Mouse (Mus musculus): ENCODE data around the gene Gm28539. TPM values are rescaled to one million over a fixed set of nuclear protein-coding genes. Genes with fewer than 3 reads are reported as not detected.
"Not testable (repeated sequence)": the region's sequence is repeated elsewhere in the genome, so short reads cannot be mapped to it uniquely, and the experiment has no call there.

Gm28539 gene
- polyA plus RNA-seq, 1 experiment from 2014 or later, result not detected

DNA sequence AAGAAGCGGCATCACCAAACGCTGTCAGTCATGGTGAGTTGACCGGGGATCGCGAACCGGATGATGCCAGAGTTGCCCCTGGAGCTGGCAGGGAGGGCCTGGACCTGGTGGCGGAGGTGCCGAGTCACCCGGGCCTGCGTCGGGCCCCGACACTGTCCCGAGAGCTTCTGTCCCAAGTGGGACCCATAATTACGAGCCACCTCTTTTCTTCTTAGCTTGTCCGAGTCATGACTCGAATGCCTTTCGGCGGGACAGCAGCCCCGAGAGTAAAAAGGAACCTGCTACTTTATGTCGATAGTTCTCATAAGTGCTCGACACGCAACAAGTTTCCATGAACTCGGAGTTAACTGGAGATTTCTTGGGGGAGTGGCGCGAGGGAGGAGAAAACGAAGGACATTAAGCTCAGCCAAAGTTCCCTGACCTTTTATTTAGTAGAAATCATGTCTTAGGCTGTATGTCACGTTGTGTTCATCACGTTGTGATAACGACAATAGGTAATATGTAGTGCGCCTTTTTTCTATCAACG, 23.9 kb upstream of the Gm28539 start:
- H3K27ac ChIP-seq (replicated peaks), result peak overlapping the region; percentile 80
- H3K9me3 ChIP-seq, result no peaks in the 10 kb centered on the region
- WGBS, result 2% methylated on average over 31 of the region's 31 CpGs
- H3K4me3 ChIP-seq, result peak overlapping the region; percentile 81
- no peak for ATAC-seq (replicated peaks)
- no peaks in the 10 kb centered on the region for H3K27me3 ChIP-seq
- peak overlapping the region; percentile 77 for H3K9ac ChIP-seq (replicated peaks)
- peaks cover 21% of the 10 kb centered on the region for H3K4me1 ChIP-seq
- peaks cover 22% of the 10 kb centered on the region; the same call in 1 of the 2 replicates for H3K36me3 ChIP-seq
- peak overlapping the region; percentile 70 for H3K4me2 ChIP-seq (replicated peaks)

DNA sequence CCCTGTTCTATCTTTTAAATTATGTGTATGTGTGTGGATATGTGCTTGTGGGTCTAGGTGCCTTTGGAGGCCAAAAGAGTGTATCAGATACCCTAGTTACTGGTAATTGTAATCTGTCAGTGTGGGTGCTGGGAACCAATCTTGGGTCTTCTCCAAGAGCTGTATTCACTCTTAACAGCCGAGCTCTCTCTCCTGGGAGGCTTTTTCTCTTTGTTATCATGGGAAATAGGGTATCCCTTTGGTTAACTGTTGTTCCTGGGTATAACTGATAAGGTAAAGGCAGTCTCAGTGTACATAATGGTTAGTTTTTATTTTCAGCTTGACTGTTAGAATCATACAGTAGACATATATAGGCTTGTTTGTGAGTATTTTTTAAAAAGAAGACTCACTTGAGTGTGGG, 14.0 kb upstream of the Gm28539 start:
- Histone ChIP-seq H3K4me1 (no peaks in the 10 kb centered on the region), H3K36me3 (peaks cover 97% of the 10 kb centered on the region), H3K9ac (replicated peaks) (no peak overlapping the region), H3K27ac (replicated peaks) (no peak overlapping the region), H3K4me2 (replicated peaks) (no peak overlapping the region), H3K4me3 (no peak overlapping the region), H3K27me3 (no peaks in the 10 kb centered on the region), H3K9me3 (no peaks in the 10 kb centered on the region)
- 83% methylated on average over 1 of the region's 1 CpGs for WGBS
- no peak for ATAC-seq (replicated peaks)

- Histone ChIP-seq H3K27me3 (no peaks in the 10 kb centered on the region), H3K9ac (replicated peaks) (no peak overlapping the region), H3K4me2 (replicated peaks) (no peak overlapping the region), H3K4me3 (no peak overlapping the region), H3K4me1 (no peaks in the 10 kb centered on the region), H3K27ac (replicated peaks) (no peak overlapping the region), H3K36me3 (peaks cover 97% of the 10 kb centered on the region), H3K9me3 (no peaks in the 10 kb centered on the region)
- WGBS, result 68% methylated on average over 4 of the region's 4 CpGs
- ATAC-seq (replicated peaks), result no peak
Observed at GRCm38 (mm10) chr16:18822925-18823324, 13.5 kb upstream of the Gm28539 start.

GRCm38 (mm10) chr16:18828630-18829029, 7.8 kb upstream of the Gm28539 start:
- no peak overlapping the region for H3K27ac ChIP-seq (replicated peaks)
- no peaks in the 10 kb centered on the region for H3K27me3 ChIP-seq
- no peak for ATAC-seq (replicated peaks)
- 96% methylated on average over 3 of the region's 3 CpGs for WGBS
- no peak overlapping the region for H3K9ac ChIP-seq (replicated peaks)
- H3K4me3 ChIP-seq, result no peak overlapping the region
- no peak overlapping the region for H3K4me2 ChIP-seq (replicated peaks)
- no peaks in the 10 kb centered on the region for H3K9me3 ChIP-seq
- H3K4me1 ChIP-seq, result no peaks in the 10 kb centered on the region
- peaks cover 87% of the 10 kb centered on the region for H3K36me3 ChIP-seq

GRCm38 (mm10) chr16:18829102-18829501, 7.3 kb upstream of the Gm28539 start:
- Histone ChIP-seq H3K4me2 (replicated peaks) (no peak overlapping the region), H3K4me1 (no peaks in the 10 kb centered on the region), H3K36me3 (peaks cover 88% of the 10 kb centered on the region), H3K9me3 (no peaks in the 10 kb centered on the region), H3K4me3 (no peak overlapping the region), H3K27me3 (no peaks in the 10 kb centered on the region), H3K27ac (replicated peaks) (no peak overlapping the region), H3K9ac (replicated peaks) (no peak overlapping the region)
- no peak for ATAC-seq (replicated peaks)
- 93% methylated on average over 6 of the region's 6 CpGs for WGBS

GRCm38 (mm10) chr16:18833486-18833885, 2.9 kb upstream of the Gm28539 start:
- H3K27ac ChIP-seq (replicated peaks), result no peak overlapping the region
- H3K4me2 ChIP-seq (replicated peaks), result no peak overlapping the region
- no peaks in the 10 kb centered on the region for H3K9me3 ChIP-seq
- no peak overlapping the region for H3K9ac ChIP-seq (replicated peaks)
- H3K36me3 ChIP-seq, result peaks cover 54% of the 10 kb centered on the region
- no peaks in the 10 kb centered on the region for H3K27me3 ChIP-seq
- H3K4me3 ChIP-seq, result no peak overlapping the region
- peaks cover 9% of the 10 kb centered on the region for H3K4me1 ChIP-seq
- WGBS, result 71% methylated on average over 2 of the region's 2 CpGs
- no peak for ATAC-seq (replicated peaks)

DNA sequence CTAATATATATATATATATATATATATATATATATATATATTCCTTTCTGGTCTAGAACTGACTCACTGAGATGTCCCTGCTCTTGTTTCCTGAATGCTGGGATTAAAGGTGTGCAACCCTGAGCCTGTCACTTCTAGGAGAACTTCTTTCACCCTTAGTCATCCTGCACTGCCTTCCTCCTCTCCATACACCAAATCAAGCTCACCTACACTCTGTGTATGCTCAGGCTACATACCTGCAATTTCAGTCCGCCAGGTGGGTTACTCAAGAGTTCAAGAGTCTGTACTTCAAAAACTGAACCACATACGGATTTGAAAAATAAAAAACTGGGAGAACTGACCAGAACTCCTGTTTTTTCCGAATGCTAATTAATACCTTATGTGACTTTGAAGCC, 314 bp upstream of the Gm28539 start:
- peak; percentile 59 for ATAC-seq (replicated peaks)
- Histone ChIP-seq H3K4me3 (peak overlapping the region; percentile 99), H3K4me1 (peaks cover 9% of the 10 kb centered on the region), H3K36me3 (peaks cover 29% of the 10 kb centered on the region), H3K4me2 (replicated peaks) (peak overlapping the region; percentile 61), H3K9ac (replicated peaks) (peak overlapping the region; percentile 91; the same call in 1 of the 2 replicates), H3K27me3 (no peaks in the 10 kb centered on the region), H3K9me3 (no peaks in the 10 kb centered on the region), H3K27ac (replicated peaks) (no peak overlapping the region)
- WGBS, result 31% methylated on average over 3 of the region's 3 CpGs

GRCm38 (mm10) chr16:18838346-18838745, 2.0 kb downstream of the Gm28539 start:
- ATAC-seq (replicated peaks), result no peak
- Histone ChIP-seq H3K4me1 (peaks cover 9% of the 10 kb centered on the region), H3K36me3 (peaks cover 17% of the 10 kb centered on the region), H3K4me3 (no peak overlapping the region), H3K27ac (replicated peaks) (no peak overlapping the region), H3K27me3 (no peaks in the 10 kb centered on the region), H3K4me2 (replicated peaks) (no peak overlapping the region), H3K9ac (replicated peaks) (no peak overlapping the region), H3K9me3 (no peaks in the 10 kb centered on the region)
- 81% methylated on average over 4 of the region's 4 CpGs for WGBS

DNA sequence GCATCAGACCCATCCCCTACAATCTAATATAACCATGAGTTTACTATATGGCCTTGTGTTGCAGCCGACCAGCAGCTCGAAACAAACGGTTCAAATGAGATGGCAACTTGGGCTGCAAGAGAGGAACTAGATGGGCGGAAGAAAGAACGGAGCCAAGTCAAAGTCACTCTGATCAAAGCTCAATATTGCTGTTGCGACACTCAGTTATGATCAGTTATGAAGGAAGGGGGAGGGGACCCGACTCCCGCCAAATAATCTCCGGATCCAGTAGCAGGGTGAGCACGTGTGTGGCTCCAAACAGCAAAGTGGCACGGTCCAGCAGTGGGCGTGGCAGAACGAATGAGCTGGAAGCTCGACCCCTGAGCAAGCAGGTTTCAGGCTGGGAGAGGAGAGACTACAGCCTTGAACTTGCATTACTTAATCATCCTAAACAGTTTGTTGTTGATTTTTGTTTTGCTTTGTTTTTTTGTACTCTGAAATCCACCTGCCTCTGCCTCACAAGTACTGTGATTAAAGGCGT, 10.0 kb downstream of the Gm28539 start:
- Histone ChIP-seq H3K4me2 (replicated peaks) (no peak overlapping the region), H3K9me3 (no peaks in the 10 kb centered on the region), H3K27me3 (no peaks in the 10 kb centered on the region), H3K4me1 (no peaks in the 10 kb centered on the region), H3K27ac (replicated peaks) (no peak overlapping the region), H3K36me3 (0 out of 2 replicates have a peak, but pooled peaks cover 1% of the 10 kb centered on the region), H3K4me3 (no peak overlapping the region), H3K9ac (replicated peaks) (no peak overlapping the region)
- 92% methylated on average over 15 of the region's 15 CpGs for WGBS
- ATAC-seq (replicated peaks), result no peak

DNA sequence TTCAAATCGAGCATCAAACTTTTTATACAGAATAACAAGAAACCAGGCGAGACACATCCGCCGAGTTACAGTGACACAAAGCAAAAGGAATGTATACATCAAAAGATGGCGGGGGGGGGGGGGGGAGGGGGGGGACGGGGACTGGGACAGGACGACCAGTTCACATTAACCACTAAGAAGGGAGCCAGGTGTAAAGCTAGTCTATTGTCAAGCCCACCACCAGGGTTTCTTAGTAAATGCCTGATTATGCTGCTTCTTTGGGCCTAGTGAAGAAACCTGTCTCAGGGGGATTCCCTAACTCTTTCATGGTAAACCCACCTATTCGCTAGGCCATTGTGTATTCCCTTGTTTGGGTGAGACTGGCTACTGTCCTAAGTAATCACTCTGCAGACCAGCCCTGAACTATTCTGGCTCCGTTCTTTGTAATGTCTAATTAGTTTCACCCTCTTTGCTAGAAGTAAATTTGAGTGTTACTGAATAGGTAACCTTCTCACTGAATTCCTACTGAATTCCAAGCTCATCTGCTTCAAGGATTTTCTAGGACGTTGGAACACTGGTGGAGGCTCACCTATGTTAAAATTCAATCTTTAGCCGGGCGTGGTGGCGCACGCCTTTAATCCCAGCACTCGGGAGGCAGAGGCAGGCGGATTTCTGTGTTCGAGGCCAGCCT, 13.3 kb downstream of the Gm28539 start:
- H3K4me2 ChIP-seq (replicated peaks); H3K9ac ChIP-seq (replicated peaks); H3K27me3 ChIP-seq; ATAC-seq (replicated peaks); H3K4me3 ChIP-seq; H3K27ac ChIP-seq (replicated peaks); H3K4me1 ChIP-seq; H3K36me3 ChIP-seq; H3K9me3 ChIP-seq: not testable (repeated sequence)
- WGBS, result 85% methylated on average over 16 of the region's 17 CpGs

DNA sequence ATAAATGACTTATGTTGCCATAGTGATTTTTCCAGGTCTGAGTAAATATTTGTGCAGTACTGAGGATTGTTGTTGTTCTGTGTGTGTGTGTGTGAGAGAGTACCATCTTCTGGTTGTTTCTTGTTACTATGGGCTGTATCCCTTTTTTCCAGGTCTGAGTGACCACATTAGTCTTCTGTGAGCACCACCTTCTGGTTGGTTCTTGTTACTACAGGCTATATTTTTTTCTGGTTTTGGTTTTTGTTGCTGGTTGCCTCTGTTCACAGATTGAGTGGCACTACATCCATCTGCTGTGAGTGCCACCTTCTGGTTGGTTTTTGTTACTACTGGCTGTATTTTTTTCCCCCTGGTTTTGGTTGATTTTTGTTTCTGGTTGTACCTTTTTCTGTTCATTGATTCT, 22.2 kb downstream of the Gm28539 start:
- Histone ChIP-seq H3K4me2 (replicated peaks) (no peak overlapping the region), H3K36me3 (no peaks in the 10 kb centered on the region), H3K27ac (replicated peaks) (no peak overlapping the region), H3K9me3 (no peaks in the 10 kb centered on the region), H3K27me3 (no peaks in the 10 kb centered on the region), H3K4me3 (no peak overlapping the region), H3K9ac (replicated peaks) (no peak overlapping the region), H3K4me1 (no peaks in the 10 kb centered on the region)
- no peak for ATAC-seq (replicated peaks)

DNA sequence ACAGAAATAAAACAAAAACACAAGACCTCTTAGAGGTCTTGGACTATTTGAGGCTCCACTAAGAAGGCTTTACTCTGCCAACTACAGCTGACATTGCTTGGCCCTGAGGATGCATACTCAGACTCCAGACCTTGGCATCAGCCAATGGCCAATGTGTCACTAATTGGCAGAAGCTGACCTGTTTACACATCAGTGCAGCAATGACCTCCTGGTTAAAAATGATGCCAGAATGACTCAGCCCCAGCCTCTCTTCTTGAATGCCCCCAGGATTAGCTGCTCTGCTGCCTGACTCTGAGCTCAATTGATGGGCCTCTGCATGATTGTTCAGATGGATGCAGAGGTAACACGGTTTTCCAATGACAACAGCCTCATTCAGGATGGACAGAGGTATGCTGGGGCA, 23.8 kb downstream of the Gm28539 start:
- Histone ChIP-seq H3K4me2 (replicated peaks) (no peak overlapping the region), H3K4me1 (no peaks in the 10 kb centered on the region), H3K4me3 (no peak overlapping the region), H3K36me3 (no peaks in the 10 kb centered on the region), H3K9ac (replicated peaks) (no peak overlapping the region), H3K9me3 (no peaks in the 10 kb centered on the region), H3K27me3 (no peaks in the 10 kb centered on the region), H3K27ac (replicated peaks) (no peak overlapping the region)
- 66% methylated on average over 1 of the region's 1 CpGs for WGBS
- ATAC-seq (replicated peaks), result no peak

DNA sequence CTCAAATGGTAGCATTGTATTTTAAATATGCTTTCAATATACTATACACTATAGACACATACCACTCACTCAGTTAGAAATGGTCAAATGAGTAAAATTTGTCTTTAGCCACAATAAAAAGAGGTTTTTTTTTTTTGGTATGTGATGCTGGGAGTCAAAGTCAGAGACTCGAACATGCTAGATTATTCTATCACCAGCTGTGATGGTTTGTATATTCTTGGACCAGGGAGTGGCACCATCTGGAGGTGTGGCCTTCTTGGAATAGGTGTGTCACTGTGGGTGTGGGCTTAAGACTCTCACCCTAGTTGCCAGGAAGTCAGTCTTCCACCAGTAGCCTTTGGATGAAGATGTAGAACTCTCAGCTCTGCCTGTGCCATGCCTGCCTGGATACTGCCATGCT, 34.1 kb downstream of the Gm28539 start:
- not testable (repeated sequence) for H3K4me2 ChIP-seq (replicated peaks); H3K27me3 ChIP-seq; ATAC-seq (replicated peaks); H3K9me3 ChIP-seq; H3K4me1 ChIP-seq; H3K9ac ChIP-seq (replicated peaks); H3K27ac ChIP-seq (replicated peaks); H3K4me3 ChIP-seq
- H3K36me3 ChIP-seq, result peaks cover 36% of the 10 kb centered on the region
- 95% methylated on average over 1 of the region's 1 CpGs for WGBS
